Mouse (Mus musculus) midbrain, embryonic 12.5 days (tissue): ENCODE measurements around the gene Igsf21. TPM values are rescaled to one million over a fixed set of nuclear protein-coding genes. Genes with fewer than 3 reads are reported as not detected.

Source experiments
- ATAC-seq: fragments of 200-750 bp; cut with Nextera tagmentation; 2 replicates; pipeline ENCODE4 v1.8.0; 2017; ENCODE audit warnings: low read depth, moderate TSS enrichment, moderate library complexity; ENCODE audit not compliant: low FRiP score
- H3K27ac ChIP-seq: fragments of 300-500 bp; sonication (generic); replicated peaks from 2 replicates; pipeline ENCODE4 v1.5.1; 2016; ENCODE audit warnings: mild to moderate bottlenecking
- H3K27me3 ChIP-seq: fragments of 300-500 bp; sonication (generic); 2 replicates; pipeline ENCODE4 v1.6.1; 2016; ENCODE audit warnings: mild to moderate bottlenecking
- H3K36me3 ChIP-seq: fragments of 300-500 bp; sonication (generic); 2 replicates; pipeline ENCODE4 v1.6.1; 2016
- H3K4me1 ChIP-seq: fragments of 300-500 bp; sonication (generic); 2 replicates; pipeline ENCODE4 v1.6.1; 2016
- H3K4me2 ChIP-seq: fragments of 300-500 bp; sonication (generic); replicated peaks from 2 replicates; pipeline ENCODE4 v1.6.1; 2016; ENCODE audit warnings: mild to moderate bottlenecking, moderate library complexity
- H3K4me3 ChIP-seq: fragments of 300-500 bp; sonication (generic); 2 replicates; pipeline ENCODE4 v1.5.1; 2016; ENCODE audit warnings: mild to moderate bottlenecking
- H3K9ac ChIP-seq: fragments of 300-500 bp; sonication (generic); replicated peaks from 2 replicates; pipeline ENCODE4 v1.6.1; 2016; ENCODE audit warnings: mild to moderate bottlenecking, moderate library complexity
- H3K9me3 ChIP-seq: fragments of 300-500 bp; sonication (generic); 2 replicates; pipeline ENCODE4 v1.6.1; 2016; ENCODE audit warnings: mild to moderate bottlenecking
- WGBS: fragments of 180-500 bp; shearing (Covaris S2); methylation state at CpG from one replicate; pipeline ENCODE4 v1.1.7; 2016; 5-methylcytosine and 5-hydroxymethylcytosine counted together
- polyA plus RNA-seq: library from polyadenylated mRNA; unstranded; fragments of >200 nt; fragmentation: Nextera tagmentation; extraction: Ambion mirVana; gene quantifications from 2 replicates; pipeline ENCODE4 v1.2.1, GENCODE M21; 2016

Igsf21 gene
- polyA plus RNA-seq, 1 experiment from 2014 or later = 41.1 TPM

GRCm38 (mm10) chr4:139986913-139987312, 259.7 kb downstream of the Igsf21 start:
- Histone ChIP-seq H3K36me3 (no peaks in the 10 kb centered on the region), H3K9me3 (no peaks in the 10 kb centered on the region), H3K4me2 (no peak overlapping the region), H3K9ac (no peak overlapping the region), H3K4me1 (peaks cover 21% of the 10 kb centered on the region), H3K27ac (peak overlapping the region; percentile 36), H3K27me3 (no peaks in the 10 kb centered on the region), H3K4me3 (no peak overlapping the region)
- 5% methylated on average over 7 of the region's 7 CpGs for WGBS
- no peak for ATAC-seq

DNA sequence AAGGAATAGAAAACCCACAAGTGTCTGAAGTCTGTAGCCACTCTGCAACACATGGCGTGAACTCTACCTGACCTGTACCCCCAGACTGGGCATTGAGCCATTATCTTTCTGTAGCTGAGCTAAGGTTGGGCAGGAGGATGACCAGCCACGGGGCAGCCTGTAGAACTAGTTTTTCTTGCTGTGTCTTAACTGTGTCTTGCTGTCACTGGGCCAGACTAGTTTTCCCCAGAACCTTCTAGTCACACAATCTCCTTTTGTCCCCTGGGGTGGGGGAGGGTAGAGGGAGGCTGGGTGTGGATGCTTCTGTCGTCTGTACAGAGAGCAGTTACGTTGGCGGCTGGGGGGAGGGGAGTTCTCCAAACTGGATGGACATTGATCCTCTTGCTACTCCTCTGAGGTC, 267.9 kb downstream of the Igsf21 start:
- ATAC-seq = no peak
- Histone ChIP-seq H3K4me3 (no peak overlapping the region), H3K9ac (no peak overlapping the region), H3K36me3 (no peaks in the 10 kb centered on the region), H3K27me3 (peaks cover 8% of the 10 kb centered on the region; the same call in 1 of the 2 replicates), H3K9me3 (no peaks in the 10 kb centered on the region), H3K4me2 (no peak overlapping the region), H3K27ac (no peak overlapping the region), H3K4me1 (peaks cover 27% of the 10 kb centered on the region)
- WGBS = 51% methylated on average over 5 of the region's 5 CpGs

- H3K4me2 ChIP-seq = no peak overlapping the region
- peak overlapping the region; percentile 36; the same call in 1 of the 2 replicates for H3K27ac ChIP-seq
- WGBS = 2% methylated on average over 5 of the region's 5 CpGs
- ATAC-seq = no peak
- no peaks in the 10 kb centered on the region for H3K9me3 ChIP-seq
- H3K27me3 ChIP-seq = peaks cover 8% of the 10 kb centered on the region; the same call in 1 of the 2 replicates
- H3K4me3 ChIP-seq = no peak overlapping the region
- no peaks in the 10 kb centered on the region for H3K36me3 ChIP-seq
- no peak overlapping the region for H3K9ac ChIP-seq
- H3K4me1 ChIP-seq = peaks cover 24% of the 10 kb centered on the region
These were observed 269.2 kb downstream of the Igsf21 start for GRCm38 (mm10) chr4:139977308-139977781.
